Mouse (Mus musculus) left cerebral cortex, postnatal 25 days (tissue): ENCODE measurements at regions not wholly inside any gene's neighbourhood (a gene's known extent, or its start where the extent isn't known, plus 50 kb on each side); places are given as distances from the start of the nearest gene placed in this dataset.
A peak's percentile ranks its signal among the peaks of the same experiment; 100 is the strongest.

Experiments
- DNase-seq, 2 experiments: peaks; one replicate each; pipeline ENCODE4 v3.0.0; 2022; ENCODE audit warnings: low spot score in 2 of 2, mixed read lengths in 1 of 2
- intact Hi-C: fragments of 180-260 bp; cut with DNase I; formaldehyde crosslinking; loops from one replicate; pipeline ENCODE4 v1.15.1; 2025

- intact Hi-C loops = no loop called here
- DNase-seq = no peak
Measured at GRCm38 (mm10) chr1:166803928-166804327, 122.3 kb upstream of the Fmo9 start.

GRCm38 (mm10) chr1:166804333-166804732 is 122.7 kb upstream of the Fmo9 start:
- DNase-seq = no peak

GRCm38 (mm10) chr1:166807163-166807945 is 125.7 kb upstream of the Fmo9 start:
- intact Hi-C loops = no loop called here
- peak in 1 of 2 experiments; percentile 12 for DNase-seq

More at GRCm38 (mm10) chr1:166804333-166804732, 122.7 kb upstream of the Fmo9 start:
- intact Hi-C loops = no loop called here

GRCm38 (mm10) chr1:166811341-166812071 is 129.9 kb upstream of the Fmo9 start:
- DNase-seq = no peak
- intact Hi-C loops = no loop called here

DNA sequence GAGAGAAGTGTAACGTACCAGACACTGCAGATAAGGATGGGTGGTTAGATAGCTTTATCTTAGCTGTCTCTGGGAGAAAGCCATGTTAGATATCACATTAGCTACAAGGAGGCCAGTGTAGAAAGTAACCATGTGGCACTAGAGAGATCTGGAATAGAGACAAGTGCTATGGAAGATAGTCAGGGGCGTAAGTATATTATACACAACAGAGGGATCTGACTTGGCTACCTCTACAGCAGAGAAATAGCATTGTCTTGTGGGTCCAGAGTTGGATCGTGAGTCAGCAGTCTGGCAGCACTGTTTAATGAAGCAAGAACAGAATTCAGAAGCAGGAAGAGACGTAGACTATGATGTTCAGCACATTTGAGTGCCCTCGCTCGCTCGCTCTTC is 130.4 kb upstream of the Fmo9 start:
- peak in 1 of 2 experiments; percentile 14 for DNase-seq
- intact Hi-C loops = no loop called here

DNA sequence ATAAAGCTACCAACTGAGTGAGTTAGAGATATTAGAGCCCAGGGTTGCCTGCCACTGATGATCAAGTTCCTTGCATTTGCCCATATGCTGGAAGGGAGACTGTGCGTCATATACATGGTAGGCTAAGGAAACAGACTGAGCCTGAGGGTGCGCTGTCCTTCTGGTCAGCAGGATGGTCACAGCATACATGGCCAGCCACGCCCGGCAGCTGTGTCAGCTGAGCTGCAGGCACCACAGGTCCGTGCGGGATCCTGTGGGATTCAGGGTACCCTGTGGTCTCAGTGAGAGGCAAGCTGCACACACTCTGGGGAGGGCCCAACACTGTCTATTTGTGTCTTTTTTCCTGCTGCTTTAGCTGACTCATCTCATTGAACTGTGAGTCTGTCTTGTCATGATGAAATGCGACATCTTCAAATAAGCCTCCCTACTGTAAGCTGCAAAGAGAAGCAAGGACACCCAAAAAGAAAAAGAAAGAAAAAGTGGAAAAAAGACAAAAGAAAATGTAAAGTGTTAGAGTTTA is 131.3 kb upstream of the Fmo9 start:
- intact Hi-C loops = no loop called here
- peak in 1 of 2 experiments; percentile 37 for DNase-seq

- no peak for DNase-seq
- intact Hi-C loops = no loop called here
Measured at GRCm38 (mm10) chr1:166817927-166818326, 136.3 kb upstream of the Fmo9 start.

DNA sequence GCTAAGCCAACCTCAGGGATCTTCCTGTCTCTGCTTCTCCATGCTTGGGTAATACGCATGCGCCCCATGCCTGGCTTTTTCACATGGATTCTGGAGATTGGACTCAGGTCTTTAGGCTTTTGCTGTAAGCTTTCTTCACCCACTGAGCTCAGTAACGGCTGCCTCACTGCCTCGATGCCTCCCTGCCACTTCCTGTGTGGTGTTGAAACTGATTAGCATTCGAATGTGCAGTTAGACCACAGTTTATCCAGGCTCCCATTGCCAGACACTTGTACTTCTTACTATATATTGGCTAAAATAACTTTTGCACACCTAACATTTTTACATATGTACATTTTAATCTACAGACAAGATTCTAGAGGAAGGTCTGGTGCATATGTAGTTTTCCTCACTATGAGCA is 137.0 kb upstream of the Fmo9 start:
- DNase-seq = no peak

DNA sequence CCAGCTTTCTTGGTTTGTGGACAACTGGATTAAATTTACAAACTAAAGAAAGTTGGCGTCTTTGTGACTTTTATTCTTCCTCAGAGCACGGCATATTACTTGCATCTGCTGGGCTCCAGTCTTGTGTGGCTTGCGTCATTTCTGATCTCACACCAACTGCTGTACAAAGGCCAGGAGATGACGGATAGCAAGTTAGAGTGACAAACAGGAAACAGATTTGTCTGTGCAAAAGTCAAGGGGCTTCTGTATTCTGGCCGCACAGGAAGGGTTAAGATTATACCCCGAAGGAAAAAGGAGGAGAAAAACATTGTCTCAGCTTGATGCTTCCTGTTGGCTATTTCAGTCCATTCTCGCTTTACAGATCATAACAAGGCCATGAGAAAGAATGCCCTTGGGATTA is 137.8 kb upstream of the Fmo9 start:
- intact Hi-C loops = no loop called here
- DNase-seq = no peak

More for the DNA sequence above, 137.0 kb upstream of the Fmo9 start:
- intact Hi-C loops = no loop called here

DNA sequence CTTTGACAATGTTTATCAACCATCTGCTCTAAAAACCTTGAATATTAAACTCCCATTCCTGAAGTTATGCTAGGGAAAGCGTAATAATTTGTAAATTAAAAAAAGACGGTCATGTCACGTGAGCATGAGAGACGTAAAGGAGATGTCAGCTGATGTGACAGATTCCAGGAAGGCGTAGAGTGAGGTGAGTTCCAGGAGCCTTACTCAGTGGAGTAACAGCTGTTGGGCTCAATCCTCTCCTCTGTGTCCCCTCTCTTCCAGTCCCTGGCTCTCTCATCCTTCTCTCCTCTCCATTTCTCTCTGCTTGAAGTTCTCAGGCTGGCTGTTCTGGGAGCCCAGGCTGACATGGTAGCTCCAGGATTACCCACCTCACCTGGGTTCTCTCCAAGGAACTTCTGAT is 138.4 kb upstream of the Fmo9 start:
- intact Hi-C loops = no loop called here
- no peak for DNase-seq

- intact Hi-C loops = no loop called here
- DNase-seq = no peak
Measured at GRCm38 (mm10) chr1:166821146-166821545, 139.5 kb upstream of the Fmo9 start.

GRCm38 (mm10) chr1:166837299-166837698 is 155.7 kb upstream of the Fmo9 start:
- intact Hi-C loops = no loop called here
- DNase-seq = no peak

GRCm38 (mm10) chr1:166839833-166840232 is 158.2 kb upstream of the Fmo9 start:
- intact Hi-C loops = no loop called here
- DNase-seq = no peak

GRCm38 (mm10) chr1:166843397-166843877 is 157.8 kb upstream of the Fam78b start:
- intact Hi-C loops = no loop called here
- no peak for DNase-seq

GRCm38 (mm10) chr1:166846566-166846965 is 154.7 kb upstream of the Fam78b start:
- DNase-seq = peak in 1 of 2 experiments; percentile 8
- intact Hi-C loops = no loop called here

DNA sequence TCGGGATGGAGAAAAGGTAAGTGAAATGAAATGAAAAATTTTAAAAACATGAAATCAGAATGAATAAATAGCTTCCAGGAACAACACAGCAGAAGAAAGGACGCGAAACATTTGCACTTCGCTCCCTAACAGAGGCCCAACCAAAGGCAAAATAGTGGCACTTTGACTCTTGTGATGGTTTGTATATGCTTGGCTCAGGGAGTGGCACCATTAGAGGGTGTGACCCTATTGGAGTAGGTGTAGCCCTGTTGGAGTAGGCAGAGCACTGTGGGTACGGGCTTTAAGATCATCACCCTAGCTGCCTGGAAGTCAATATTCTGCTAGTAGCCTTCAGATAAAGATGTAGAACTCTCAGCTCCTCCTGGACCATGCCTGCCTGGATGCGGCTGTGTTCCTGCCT is 154.0 kb upstream of the Fam78b start:
- intact Hi-C loops = no loop called here
- no peak for DNase-seq

GRCm38 (mm10) chr1:166848015-166848535 is 153.1 kb upstream of the Fam78b start:
- no peak for DNase-seq
- intact Hi-C loops = no loop called here

DNA sequence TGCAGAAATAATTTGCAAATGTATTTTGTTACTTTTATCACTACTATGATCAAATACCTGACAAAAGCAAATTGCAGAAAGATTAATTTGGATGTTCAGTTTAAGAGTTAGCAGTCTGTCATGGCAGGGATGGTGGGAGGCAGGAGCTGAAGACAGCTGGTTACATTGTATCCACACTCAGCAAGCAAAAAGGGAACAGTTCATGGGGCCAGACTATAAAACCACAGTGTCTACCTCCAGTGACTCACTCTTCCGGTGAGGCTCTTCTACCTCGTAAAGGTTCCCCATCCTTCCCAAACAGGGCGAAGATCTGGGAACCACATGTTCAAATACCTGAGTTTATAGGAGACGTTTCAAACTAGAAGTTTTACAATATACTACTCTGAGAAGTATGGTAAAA is 145.2 kb upstream of the Fam78b start:
- intact Hi-C loops = no loop called here
- DNase-seq = no peak

DNA sequence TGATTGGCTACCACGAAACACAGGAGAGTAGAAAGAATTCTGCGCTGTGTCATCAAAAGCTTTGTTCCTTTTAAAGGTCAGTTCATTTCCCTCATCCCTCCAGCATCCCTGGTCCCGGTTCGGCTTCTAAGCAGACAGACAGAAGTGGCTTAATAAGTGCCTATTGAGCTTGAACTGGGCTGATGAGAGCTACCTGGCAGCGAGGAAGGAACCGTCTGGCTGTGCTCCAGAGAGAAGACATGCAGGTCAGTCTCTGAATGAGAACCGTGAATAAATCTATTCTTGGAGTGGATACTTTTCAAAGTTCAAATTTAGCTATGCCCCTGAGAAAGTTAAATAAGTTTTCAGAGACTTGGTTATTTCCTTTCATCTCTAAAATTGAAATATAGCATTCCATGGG is 135.0 kb upstream of the Fam78b start:
- DNase-seq = no peak
- intact Hi-C loops = no loop called here

- no peak for DNase-seq
- intact Hi-C loops = no loop called here
Measured at GRCm38 (mm10) chr1:166871258-166871657, 130.0 kb upstream of the Fam78b start.

DNA sequence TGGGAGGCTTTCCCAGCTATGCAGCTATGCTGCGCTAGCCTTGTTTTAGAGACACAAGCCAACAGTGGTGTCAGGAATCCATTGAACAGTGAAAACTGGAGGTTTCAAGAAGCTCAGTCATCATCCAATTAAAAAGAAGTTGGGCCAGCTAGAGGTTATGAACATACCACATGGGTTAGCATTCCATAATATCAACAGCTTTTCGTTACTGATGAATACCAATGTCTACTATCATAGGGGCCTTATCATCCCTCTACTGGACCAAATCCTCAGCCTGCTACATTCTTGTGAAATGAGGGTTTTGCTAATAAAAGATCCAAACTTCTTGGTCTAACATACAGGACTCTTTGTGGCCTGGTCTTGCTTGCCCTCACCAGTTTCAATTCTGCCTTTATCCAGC is 124.8 kb upstream of the Fam78b start:
- intact Hi-C loops = no loop called here
- DNase-seq = no peak
